Mouse (Mus musculus) c-Kit-positive CD71-negative TER-119-negative erythroid progenitor cells, embryonic 14.5 days (primary cell): ENCODE data around the gene Lipm.

Experiments
- DNase-seq: peaks from one replicate; pipeline ENCODE4 v3.0.0-alpha.2; 2013; ENCODE audit warnings: low read depth

The Lipm gene

DNA sequence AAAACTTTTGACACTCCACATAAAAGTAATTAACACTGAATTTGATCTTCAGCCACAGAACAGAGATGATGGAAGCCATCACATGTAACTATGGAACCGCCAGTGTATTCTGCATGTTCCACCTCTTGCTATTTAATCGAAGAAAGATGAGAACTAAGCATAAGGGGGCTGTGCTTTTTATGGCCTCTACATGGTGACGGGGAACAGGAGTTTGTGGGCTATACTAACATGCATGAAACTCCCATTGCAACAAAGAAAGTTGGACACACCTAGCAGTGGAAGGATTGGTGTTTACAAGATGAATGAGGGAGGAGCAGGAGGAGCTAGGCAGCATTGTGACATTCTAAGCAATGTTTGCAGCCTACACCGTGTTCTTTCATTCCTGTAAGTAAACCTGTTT lies at the start of gene Lipm:
TSS of gene Lipm (plus strand) at position 301 of the 400 bp plus-strand sequence.
- no peak for DNase-seq

DNA sequence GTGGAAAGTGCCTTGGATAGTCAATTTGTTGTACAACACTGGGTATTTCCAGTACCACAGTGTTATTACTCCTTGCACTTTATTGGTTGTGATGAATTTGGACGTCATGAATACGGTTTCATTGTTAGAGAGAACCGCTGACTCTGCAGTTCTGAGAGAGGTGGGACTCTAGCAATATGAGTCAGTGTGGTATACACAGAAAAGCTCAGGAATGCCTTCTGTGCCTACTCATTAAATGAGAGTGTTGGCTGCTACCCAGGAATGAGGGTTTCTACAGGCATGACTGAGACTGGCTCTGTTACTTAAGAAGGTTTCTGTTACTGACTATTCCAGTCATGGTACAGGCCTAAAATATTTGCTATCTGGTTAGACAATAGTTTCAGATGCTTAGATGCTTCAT lies 49.2 kb upstream of the Lipm start:
- no peak for DNase-seq

DNA sequence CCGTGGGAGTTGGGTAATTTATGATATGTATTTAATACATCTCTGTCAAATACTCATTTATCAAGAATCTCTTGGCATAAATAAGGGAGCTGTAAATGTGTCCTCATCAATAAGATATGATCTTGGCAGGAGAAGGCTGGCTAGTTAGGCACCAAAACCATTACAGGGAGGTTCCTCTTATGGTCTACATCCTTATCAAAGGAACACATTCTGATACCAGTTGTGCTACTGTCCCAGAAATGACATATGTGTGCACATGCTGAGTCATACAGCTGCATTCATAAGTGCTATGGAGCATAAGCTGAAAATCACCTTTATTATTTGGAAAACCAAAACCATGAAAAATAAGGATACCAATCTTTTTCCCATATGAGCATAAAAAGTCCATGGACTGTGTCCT lies 37.2 kb upstream of the Lipm start:
- no peak for DNase-seq

- DNase-seq, result no peak
Observed at GRCm38 (mm10) chr19:34064059-34064458, 36.7 kb upstream of the Lipm start.

- no peak for DNase-seq
Observed at GRCm38 (mm10) chr19:34066779-34067472, 33.8 kb upstream of the Lipm start, which contains the start of gene Lipn. Lipn (plus strand) TSS chr19:34067358.

- DNase-seq, result no peak
Observed at GRCm38 (mm10) chr19:34074239-34074638, 26.5 kb upstream of the Lipm start.

DNA sequence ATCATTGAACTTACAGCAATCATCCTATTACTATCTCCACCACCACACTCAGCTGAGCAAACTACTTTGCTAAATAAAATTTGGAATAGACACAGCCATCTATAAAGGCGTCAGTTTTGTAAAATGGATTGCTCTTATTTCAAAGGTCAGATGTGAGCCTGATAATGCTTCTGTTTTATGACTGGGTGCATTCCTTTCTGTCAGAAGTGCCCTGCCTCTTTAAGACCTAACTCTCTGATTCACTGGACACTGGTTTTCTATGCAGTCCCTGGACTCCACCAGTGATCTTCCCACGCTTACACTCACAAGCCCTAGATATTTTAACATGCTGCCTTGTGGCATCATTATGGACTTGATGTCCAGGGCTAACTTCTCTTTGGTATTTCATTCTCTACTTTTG lies 22.6 kb upstream of the Lipm start:
- no peak for DNase-seq

DNA sequence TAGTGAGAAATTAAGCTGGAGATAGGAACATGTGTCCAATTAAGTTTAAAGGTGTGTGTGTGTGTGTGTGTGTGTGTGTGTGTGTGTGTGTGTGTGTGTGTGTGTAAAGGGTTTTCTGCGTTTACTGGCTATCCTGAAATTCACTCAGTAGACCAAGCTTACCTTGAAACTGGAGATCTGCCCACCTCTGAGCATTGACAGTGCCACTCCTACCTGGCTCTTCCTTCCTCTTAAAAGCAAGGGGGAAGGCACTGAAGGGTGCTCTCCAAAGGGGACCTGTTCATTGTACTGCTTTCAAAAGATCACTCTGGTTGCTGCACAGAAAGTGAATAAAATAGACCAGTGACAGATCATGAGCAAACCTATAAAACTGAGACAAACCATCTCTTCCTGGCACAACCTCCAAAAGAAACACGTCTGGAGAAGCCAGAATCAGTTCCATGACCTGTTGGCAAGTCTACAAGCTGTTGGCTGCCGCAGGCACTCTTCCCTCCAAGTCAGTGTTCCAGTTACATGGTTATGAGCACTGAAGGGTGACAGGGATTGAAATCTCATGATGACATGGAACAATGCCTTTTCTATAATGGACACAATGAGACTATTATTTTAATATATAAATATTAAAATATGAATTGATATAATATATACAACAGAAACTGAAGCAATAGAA lies 11.6 kb upstream of the Lipm start:
- no peak for DNase-seq

- no peak for DNase-seq
Observed at GRCm38 (mm10) chr19:34095381-34095780, 5.4 kb upstream of the Lipm start.

- DNase-seq, result no peak
Observed at GRCm38 (mm10) chr19:34096228-34096627, 4.5 kb upstream of the Lipm start.

DNA sequence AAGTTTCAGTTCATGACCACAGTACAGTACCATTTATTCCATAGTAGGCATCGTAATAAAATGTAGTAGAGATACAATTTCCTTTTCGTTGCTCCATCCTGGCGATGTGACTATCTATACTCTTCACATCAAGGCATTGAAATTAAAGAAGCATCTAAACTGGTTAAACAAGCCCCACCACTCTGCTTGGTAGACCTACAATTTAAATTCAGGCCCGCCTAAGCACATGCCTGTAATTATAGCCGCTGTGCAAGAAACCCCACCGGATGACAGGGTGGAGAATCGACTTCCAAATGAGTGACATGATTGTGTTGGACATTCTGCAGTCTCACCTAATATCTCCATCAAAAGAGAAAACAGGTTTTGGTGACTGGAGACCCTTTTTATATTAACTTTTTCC lies 1.2 kb downstream of the Lipm start:
- DNase-seq, result no peak

GRCm38 (mm10) chr19:34104841-34105240 lies 4.1 kb downstream of the Lipm start:
- no peak for DNase-seq

- no peak for DNase-seq
Observed at GRCm38 (mm10) chr19:34119102-34119501, 18.4 kb downstream of the Lipm start.

DNA sequence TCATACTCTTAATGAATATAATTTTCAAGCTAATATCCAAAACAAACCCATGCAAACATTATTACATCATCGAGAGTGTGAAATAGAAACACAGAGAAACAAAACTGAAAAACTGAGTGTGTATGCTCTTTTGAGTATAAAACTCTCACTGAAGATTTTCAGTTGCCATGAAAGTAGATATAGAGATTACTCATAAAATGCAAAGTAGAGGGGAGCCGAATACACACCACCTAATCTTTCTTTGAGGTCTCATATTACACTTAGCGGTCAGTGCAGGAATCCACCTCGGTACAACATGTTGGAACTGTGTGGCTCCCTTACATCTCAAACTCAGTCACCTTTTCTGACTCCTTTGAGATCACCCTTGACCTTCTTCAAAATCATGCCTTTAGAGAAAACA lies 18.9 kb downstream of the Lipm start:
- DNase-seq, result no peak

- DNase-seq, result no peak
Observed at GRCm38 (mm10) chr19:34120107-34120731, 19.5 kb downstream of the Lipm start.

GRCm38 (mm10) chr19:34138720-34139430 lies 38.1 kb downstream of the Lipm start:
- DNase-seq, result no peak

DNA sequence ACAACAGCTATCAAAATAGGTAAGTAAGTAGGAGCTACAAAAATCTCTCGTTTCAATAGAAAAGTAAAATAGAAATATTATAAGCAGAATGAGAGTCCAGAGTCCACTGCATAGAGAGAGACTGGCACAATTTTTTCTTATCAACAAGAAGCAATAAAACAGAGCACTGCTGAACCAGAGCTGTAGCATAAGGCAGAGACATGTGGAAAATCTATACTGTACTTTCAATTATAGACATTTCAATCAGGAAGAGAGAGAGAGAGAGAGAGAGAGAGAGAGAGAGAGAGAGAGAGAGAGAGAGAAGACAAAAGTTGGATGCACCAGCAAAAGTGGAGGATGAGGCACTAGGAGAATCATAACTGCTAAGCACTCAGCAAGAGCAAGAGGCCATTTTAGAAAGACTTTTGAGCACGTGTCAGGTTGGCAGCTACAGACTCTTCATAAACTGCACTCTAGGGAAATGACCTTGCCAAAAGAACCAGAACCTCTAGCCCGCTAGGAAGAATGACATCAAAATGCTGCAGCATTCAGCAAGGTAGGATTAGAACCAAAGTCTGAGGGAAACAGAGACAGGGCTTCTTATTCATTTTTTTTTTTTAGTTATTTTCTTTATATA lies 38.8 kb downstream of the Lipm start:
- DNase-seq, result no peak

- DNase-seq, result no peak
Observed at GRCm38 (mm10) chr19:34148421-34148820, 47.7 kb downstream of the Lipm start.

GRCm38 (mm10) chr19:34151909-34152308 lies 51.2 kb downstream of the Lipm start:
- DNase-seq, result peak; percentile 24

DNA sequence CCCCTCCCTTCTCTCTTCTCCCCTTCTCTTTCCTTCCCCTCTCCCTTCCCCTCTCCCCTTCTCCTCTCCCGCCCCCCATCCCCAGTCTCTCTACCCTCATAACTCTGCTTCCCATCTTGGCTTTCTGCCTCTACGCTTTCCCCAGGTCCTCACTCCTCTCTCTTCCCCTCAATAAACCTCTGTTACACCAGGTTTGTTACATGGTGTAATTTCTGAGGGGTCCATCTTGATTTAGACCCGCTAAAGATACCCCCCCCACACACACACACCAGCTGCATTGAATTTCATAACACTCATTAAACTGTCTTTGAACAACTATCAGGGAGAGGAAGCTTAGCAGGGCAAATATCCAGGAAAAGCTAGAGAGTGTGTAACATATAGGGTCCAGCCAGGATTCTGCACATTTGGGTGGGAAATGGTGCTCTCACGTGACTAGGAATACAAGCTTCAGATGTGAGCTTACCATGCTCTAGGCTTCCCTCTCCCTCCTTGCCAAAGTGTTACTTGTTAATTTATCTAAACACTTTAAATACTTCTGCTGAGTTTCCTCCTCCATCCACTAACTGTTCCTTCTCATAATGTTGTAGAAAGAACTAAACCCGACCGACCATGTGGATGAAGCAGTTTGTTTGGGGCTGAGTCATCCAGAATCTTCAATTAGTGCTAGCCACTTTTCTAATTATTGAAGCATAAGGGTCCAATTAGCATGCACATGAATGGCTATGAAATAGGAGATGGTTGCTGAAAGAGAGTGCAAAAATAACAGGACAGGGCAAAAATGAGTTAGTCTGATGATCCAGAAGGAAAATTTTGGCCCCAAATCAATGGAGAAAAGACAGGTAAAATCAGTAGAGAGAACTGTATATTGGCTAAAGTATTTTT lies 52.8 kb downstream of the Lipm start:
- no peak for DNase-seq

GRCm38 (mm10) chr19:34162693-34163092 lies 62.0 kb downstream of the Lipm start:
- no peak for DNase-seq
